Mouse (Mus musculus) liver, embryonic 12.5 days (tissue): ENCODE data around the gene Efna4. TPM values are rescaled to one million over a fixed set of nuclear protein-coding genes. Genes with fewer than 3 reads are reported as not detected.
A peak's percentile ranks its signal among the peaks of the same experiment; 100 is the strongest.

Source experiments
- ATAC-seq: fragments of 200-750 bp; cut with Nextera tagmentation; 2 replicates; pipeline ENCODE4 v1.8.0; 2017; ENCODE audit warnings: moderate number of reproducible peaks, mild to moderate bottlenecking, moderate library complexity
- H3K27ac ChIP-seq: fragments of 300-500 bp; sonication (generic); 2 replicates; pipeline ENCODE4 v1.5.1; 2016; ENCODE audit warnings: mild to moderate bottlenecking
- H3K27me3 ChIP-seq: fragments of 300-500 bp; sonication (generic); replicated peaks from 2 replicates; pipeline ENCODE4 v1.6.1; 2016; ENCODE audit warnings: mild to moderate bottlenecking, moderate library complexity
- H3K36me3 ChIP-seq: fragments of 300-500 bp; sonication (generic); 2 replicates; pipeline ENCODE4 v1.6.1; 2016; ENCODE audit warnings: mild to moderate bottlenecking, moderate library complexity
- H3K4me1 ChIP-seq: fragments of 300-500 bp; sonication (generic); 2 replicates; pipeline ENCODE4 v1.6.1; 2016
- H3K4me2 ChIP-seq: fragments of 300-500 bp; sonication (generic); 2 replicates; pipeline ENCODE4 v1.6.1; 2016; ENCODE audit warnings: mild to moderate bottlenecking, moderate library complexity
- H3K4me3 ChIP-seq: fragments of 300-500 bp; sonication (generic); 2 replicates; pipeline ENCODE4 v1.5.1; 2016; ENCODE audit warnings: mild to moderate bottlenecking, moderate library complexity
- H3K9ac ChIP-seq: fragments of 300-500 bp; sonication (generic); 2 replicates; pipeline ENCODE4 v1.6.1; 2016; ENCODE audit warnings: mild to moderate bottlenecking, moderate library complexity
- H3K9me3 ChIP-seq: fragments of 300-500 bp; sonication (generic); replicated peaks from 2 replicates; pipeline ENCODE4 v1.6.1; 2016; ENCODE audit warnings: mild to moderate bottlenecking, moderate library complexity
- WGBS: fragments of 180-500 bp; shearing (Covaris S2); methylation state at CpG from one replicate; pipeline ENCODE4 v1.1.7; 2016; ENCODE audit not compliant: insufficient replicate concordance; 5-methylcytosine and 5-hydroxymethylcytosine counted together
- polyA plus RNA-seq: library from polyadenylated mRNA; unstranded; fragments of >200 nt; fragmentation: Nextera tagmentation; extraction: Ambion mirVana; gene quantifications from 2 replicates; pipeline ENCODE4 v1.2.1, GENCODE M21; 2016

Gene Efna4
- polyA plus RNA-seq, result 2.1 and 2.3 TPM in 2 replicates

GRCm38 (mm10) chr3:89337721-89338578 lies at the start of gene Efna4:
Gene Efna4 (minus strand): TSS chr3:89338028.
- H3K36me3 ChIP-seq, result no peaks in the 10 kb centered on the region
- peak within 1 kb of the TSS; percentile 62 for H3K4me3 ChIP-seq
- H3K27me3 ChIP-seq, result peaks cover 66% of the 10 kb centered on the region
- peak; percentile 68 for ATAC-seq
- H3K4me1 ChIP-seq, result peaks cover 20% of the 10 kb centered on the region
- H3K4me2 ChIP-seq, result peak within 1 kb of the TSS; percentile 85
- H3K27ac ChIP-seq, result no peak within 1 kb of the TSS
- H3K9me3 ChIP-seq, result no peaks in the 10 kb centered on the region
- peak within 1 kb of the TSS; percentile 65 for H3K9ac ChIP-seq
- 2% methylated on average over 44 of the region's 44 CpGs for WGBS

- no peak for ATAC-seq
- Histone ChIP-seq H3K27me3 (peaks cover 23% of the 10 kb centered on the region), H3K4me3 (0 out of 2 replicates have a peak overlapping the region, but pooled peaks have one; percentile 5), H3K9me3 (no peaks in the 10 kb centered on the region), H3K27ac (no peak overlapping the region), H3K36me3 (no peaks in the 10 kb centered on the region), H3K4me2 (peak overlapping the region; percentile 32), H3K9ac (no peak overlapping the region), H3K4me1 (peaks cover 64% of the 10 kb centered on the region)
- 57% methylated on average over 17 of the region's 17 CpGs for WGBS
Observed at GRCm38 (mm10) chr3:89386438-89387420, 48.9 kb upstream of the Efna4 start.

DNA sequence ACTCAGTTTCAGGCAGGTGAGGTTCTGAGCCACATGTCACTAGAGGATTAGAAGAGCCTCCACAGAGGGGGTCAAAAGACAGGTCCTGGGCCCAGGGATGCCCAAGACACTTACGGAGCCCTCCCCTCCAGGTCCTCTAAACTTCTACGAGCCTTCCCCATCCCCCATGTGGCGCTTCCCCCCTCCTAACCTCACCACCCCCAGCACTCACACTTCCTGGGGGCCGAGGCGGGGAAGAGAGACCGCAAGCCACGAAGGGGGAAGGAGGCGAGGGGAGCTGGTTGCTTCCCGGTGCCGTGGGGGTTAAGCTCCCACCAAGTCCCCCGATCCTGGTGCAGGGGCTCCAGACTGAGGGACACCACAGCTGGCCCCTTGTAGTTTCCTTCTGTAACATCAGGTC lies 47.6 kb upstream of the Efna4 start:
- Histone ChIP-seq H3K4me3 (no peak overlapping the region), H3K36me3 (peaks cover 9% of the 10 kb centered on the region), H3K4me1 (peaks cover 51% of the 10 kb centered on the region), H3K27ac (no peak overlapping the region), H3K9me3 (no peaks in the 10 kb centered on the region), H3K27me3 (peaks cover 10% of the 10 kb centered on the region), H3K9ac (no peak overlapping the region; the same call in 1 of the 2 replicates), H3K4me2 (peak overlapping the region; percentile 19; the same call in 1 of the 2 replicates)
- 24% methylated on average over 9 of the region's 11 CpGs for whole genome bisulfite sequencing
- ATAC-seq, result no peak

DNA sequence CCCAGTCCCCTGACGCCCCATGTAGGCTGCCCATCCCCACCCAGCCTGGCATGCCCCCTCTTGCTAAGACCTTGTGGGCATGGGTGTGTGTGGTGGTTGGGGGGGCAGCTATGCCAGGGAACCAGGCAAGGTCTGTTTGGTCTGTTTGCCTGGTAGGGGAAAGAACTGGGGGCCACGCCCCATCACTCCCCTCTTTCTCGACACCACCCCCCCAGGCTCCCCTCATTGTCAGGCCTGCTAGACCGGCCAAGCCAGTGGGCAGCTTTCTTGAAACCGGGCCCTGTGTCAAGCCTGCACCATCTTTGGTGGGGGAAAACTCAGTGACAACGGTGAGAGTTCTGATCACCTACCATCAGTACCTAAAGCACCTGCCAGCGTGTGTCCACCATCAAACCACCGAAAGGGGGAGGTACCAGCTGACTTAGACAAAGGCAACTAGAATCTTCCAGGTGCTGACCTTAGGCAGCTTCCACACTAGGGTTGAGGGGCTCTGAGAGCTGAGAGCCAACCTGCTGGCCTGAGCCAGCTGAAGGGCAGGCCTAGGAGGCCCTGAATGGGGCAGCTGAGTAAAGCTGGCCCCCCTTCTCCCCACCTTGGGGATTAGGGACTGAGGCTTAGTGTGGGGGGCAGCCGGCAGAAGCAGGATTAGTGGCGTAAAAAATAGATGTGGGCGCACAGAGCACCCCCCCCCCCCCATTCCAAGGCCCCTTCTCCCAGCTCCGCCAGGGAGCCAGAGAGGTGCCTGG lies 46.7 kb upstream of the Efna4 start:
- Histone ChIP-seq H3K27ac (no peak overlapping the region), H3K4me1 (peaks cover 43% of the 10 kb centered on the region), H3K36me3 (peaks cover 18% of the 10 kb centered on the region), H3K27me3 (peaks cover 6% of the 10 kb centered on the region; the same call in 1 of the 2 replicates), H3K9ac (no peak overlapping the region), H3K4me2 (no peak overlapping the region), H3K4me3 (no peak overlapping the region), H3K9me3 (no peaks in the 10 kb centered on the region)
- no peak for ATAC-seq
- WGBS, result 66% methylated on average over 12 of the region's 12 CpGs

GRCm38 (mm10) chr3:89383651-89384255 lies 45.9 kb upstream of the Efna4 start:
- Histone ChIP-seq H3K36me3 (peaks cover 20% of the 10 kb centered on the region), H3K4me2 (no peak overlapping the region), H3K27me3 (peaks cover 6% of the 10 kb centered on the region; the same call in 1 of the 2 replicates), H3K9me3 (no peaks in the 10 kb centered on the region), H3K9ac (no peak overlapping the region), H3K4me3 (no peak overlapping the region), H3K27ac (no peak overlapping the region), H3K4me1 (peaks cover 42% of the 10 kb centered on the region)
- no peak for ATAC-seq
- 83% methylated on average over 5 of the region's 5 CpGs for WGBS

DNA sequence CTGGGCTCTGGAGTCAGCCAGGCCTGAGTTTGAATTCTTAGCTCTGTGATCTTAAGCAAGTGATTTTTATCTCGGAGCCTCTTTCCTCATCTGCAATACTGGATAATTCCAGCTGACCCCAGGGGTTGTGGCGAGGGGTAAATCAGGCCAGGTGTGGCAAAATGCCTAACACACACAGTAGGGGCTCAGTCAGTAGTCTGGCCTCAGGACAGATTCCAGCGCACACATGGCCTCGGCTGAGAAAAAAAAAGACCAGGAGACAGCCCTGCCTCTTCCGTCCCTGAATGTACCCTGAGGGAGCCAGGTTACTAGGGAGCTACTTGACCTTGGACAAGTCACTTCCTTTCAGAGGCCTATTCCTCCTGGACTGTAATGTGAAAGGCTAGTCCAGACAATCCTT lies 45.1 kb upstream of the Efna4 start:
- Histone ChIP-seq H3K9me3 (no peaks in the 10 kb centered on the region), H3K4me1 (peaks cover 42% of the 10 kb centered on the region), H3K4me3 (no peak overlapping the region), H3K9ac (no peak overlapping the region), H3K36me3 (peaks cover 20% of the 10 kb centered on the region), H3K4me2 (no peak overlapping the region), H3K27me3 (peaks cover 6% of the 10 kb centered on the region; the same call in 1 of the 2 replicates), H3K27ac (no peak overlapping the region)
- ATAC-seq, result no peak
- WGBS, result 69% methylated on average over 5 of the region's 5 CpGs

DNA sequence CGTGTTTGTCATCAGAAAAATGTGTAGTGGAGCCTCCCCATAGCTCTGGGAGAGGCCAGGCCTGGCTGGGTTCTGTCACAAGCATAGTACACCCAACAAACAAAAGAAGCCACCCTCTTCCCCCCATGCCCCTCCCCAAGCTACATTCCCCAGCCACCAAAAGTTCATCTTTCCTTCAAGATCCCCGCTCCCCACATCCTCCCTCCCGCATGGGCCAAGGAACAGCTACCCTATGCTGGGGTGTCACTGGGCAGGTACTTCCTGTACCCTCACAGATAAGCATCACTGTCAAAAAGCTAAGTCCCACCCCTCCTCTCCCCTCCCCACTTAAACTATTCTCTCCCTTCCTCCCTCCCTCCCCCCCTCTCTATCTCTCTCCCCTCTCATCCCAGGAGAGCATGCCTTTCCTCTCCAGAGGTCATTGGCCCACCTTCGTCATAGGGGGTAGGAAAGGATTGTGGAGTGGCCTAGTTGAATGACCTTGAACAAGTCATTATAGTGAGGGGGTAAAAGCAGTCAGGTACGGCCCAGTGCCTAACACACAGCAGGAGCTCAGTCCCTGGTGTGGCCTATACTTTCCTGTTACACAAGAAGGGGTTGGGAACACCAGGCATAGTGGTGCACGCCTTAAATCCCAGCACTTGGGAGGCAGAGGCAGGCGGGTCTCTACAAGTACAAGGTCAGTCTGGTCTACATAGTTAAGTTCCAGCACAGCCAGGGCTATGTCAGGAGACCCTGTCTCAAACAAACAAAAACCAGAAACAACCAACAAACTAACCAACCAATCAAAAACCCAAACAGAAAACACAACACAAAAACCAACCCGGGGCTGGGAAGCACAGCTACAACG lies 44.4 kb upstream of the Efna4 start:
- H3K4me2 ChIP-seq, result no peak overlapping the region
- no peaks in the 10 kb centered on the region for H3K9me3 ChIP-seq
- WGBS, result 75% methylated on average over 9 of the region's 9 CpGs
- no peak overlapping the region for H3K27ac ChIP-seq
- peaks cover 38% of the 10 kb centered on the region for H3K4me1 ChIP-seq
- ATAC-seq, result no peak
- H3K4me3 ChIP-seq, result no peak overlapping the region
- peaks cover 6% of the 10 kb centered on the region; the same call in 1 of the 2 replicates for H3K27me3 ChIP-seq
- no peak overlapping the region for H3K9ac ChIP-seq
- peaks cover 20% of the 10 kb centered on the region for H3K36me3 ChIP-seq

GRCm38 (mm10) chr3:89381233-89381632 lies 43.4 kb upstream of the Efna4 start:
- ATAC-seq, result no peak
- Histone ChIP-seq H3K27me3 (peaks cover 6% of the 10 kb centered on the region; the same call in 1 of the 2 replicates), H3K4me3 (no peak overlapping the region), H3K27ac (no peak overlapping the region), H3K36me3 (peaks cover 20% of the 10 kb centered on the region), H3K9me3 (no peaks in the 10 kb centered on the region), H3K4me2 (no peak overlapping the region), H3K4me1 (peaks cover 33% of the 10 kb centered on the region), H3K9ac (no peak overlapping the region)
- 83% methylated on average over 11 of the region's 11 CpGs for WGBS

DNA sequence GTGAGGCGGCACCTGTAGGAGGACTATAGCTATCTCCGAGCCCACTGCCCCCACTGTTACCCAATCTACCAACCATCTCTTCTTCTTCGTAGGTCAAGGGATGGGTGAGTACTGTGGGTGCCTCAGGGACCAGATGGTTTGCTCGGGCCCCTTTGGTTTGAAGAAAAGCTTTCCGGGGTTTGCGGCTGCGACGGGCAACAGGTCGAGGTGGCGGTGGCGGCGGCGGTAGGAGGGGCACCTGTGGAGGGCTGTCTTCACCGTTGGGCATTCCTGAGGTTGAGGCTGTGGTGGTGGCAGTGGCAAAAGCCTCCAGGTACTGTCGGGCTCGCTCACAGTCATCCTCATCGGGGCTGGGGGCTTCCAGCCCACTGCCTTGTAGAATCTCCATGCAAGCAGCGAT lies 42.9 kb upstream of the Efna4 start:
- peaks cover 3% of the 10 kb centered on the region; the same call in 1 of the 2 replicates for H3K27me3 ChIP-seq
- H3K9ac ChIP-seq, result no peak overlapping the region
- no peak overlapping the region for H3K4me3 ChIP-seq
- peaks cover 30% of the 10 kb centered on the region for H3K4me1 ChIP-seq
- WGBS, result 87% methylated on average over 18 of the region's 18 CpGs
- H3K27ac ChIP-seq, result no peak overlapping the region
- no peak for ATAC-seq
- peaks cover 20% of the 10 kb centered on the region for H3K36me3 ChIP-seq
- H3K4me2 ChIP-seq, result no peak overlapping the region
- H3K9me3 ChIP-seq, result no peaks in the 10 kb centered on the region

GRCm38 (mm10) chr3:89380291-89380690 lies 42.5 kb upstream of the Efna4 start:
- H3K9ac ChIP-seq, result no peak overlapping the region
- no peak overlapping the region for H3K4me3 ChIP-seq
- no peak for ATAC-seq
- H3K36me3 ChIP-seq, result peaks cover 20% of the 10 kb centered on the region
- no peaks in the 10 kb centered on the region; the same call in 1 of the 2 replicates for H3K27me3 ChIP-seq
- peaks cover 26% of the 10 kb centered on the region for H3K4me1 ChIP-seq
- no peaks in the 10 kb centered on the region for H3K9me3 ChIP-seq
- WGBS, result 88% methylated on average over 14 of the region's 14 CpGs
- H3K27ac ChIP-seq, result no peak overlapping the region
- H3K4me2 ChIP-seq, result no peak overlapping the region
